Comparison of ENCODE assay signal across 17 mouse cellular contexts in genomic region chr8:78770584-78770983, GRCm38 (mm10).
"Had no signal": no experiment of that assay in that cellular context is flagged by ENCODE, and none has a peak within 500 bp of the region (broad histone marks: within the 10 kb centered on the region; RNA-seq: fewer than 3 reads in every experiment).

No protein-coding gene starts in this region.

- H3K27me3 ChIP-seq: lung, embryonic 15.5 days; midbrain, embryonic 12.5 days; neural tube, embryonic 13.5 days; neural tube, embryonic 15.5 days had no signal

- H3K9me3 ChIP-seq: lung, embryonic 15.5 days; midbrain, embryonic 10.5 days; midbrain, embryonic 12.5 days; neural tube, embryonic 13.5 days; neural tube, embryonic 15.5 days had no signal

- H3K36me3 ChIP-seq: lung, embryonic 15.5 days; midbrain, embryonic 10.5 days; midbrain, embryonic 12.5 days; neural tube, embryonic 13.5 days; neural tube, embryonic 15.5 days had no signal

- H3K9ac ChIP-seq: liver, embryonic 14.5 days; lung, embryonic 15.5 days; midbrain, embryonic 12.5 days; neural tube, embryonic 13.5 days; neural tube, embryonic 15.5 days had no signal

- H3K4me1 ChIP-seq: lung, embryonic 15.5 days; midbrain, embryonic 10.5 days; midbrain, embryonic 12.5 days; neural tube, embryonic 13.5 days; neural tube, embryonic 15.5 days had no signal

- H3K4me2 ChIP-seq: midbrain, embryonic 12.5 days; neural tube, embryonic 13.5 days; neural tube, embryonic 15.5 days had no signal

- H3K27ac ChIP-seq: liver, embryonic 14.5 days; midbrain, embryonic 10.5 days; midbrain, embryonic 12.5 days; neural tube, embryonic 13.5 days; neural tube, embryonic 15.5 days had no signal

- ATAC-seq: midbrain, embryonic 16.5 days had no signal

- DNase-seq: lung, postnatal 4 days; midbrain, embryonic 14.5 days; retina, postnatal 1 day; right cerebral cortex, adult 18-20 months; right cerebral cortex, postnatal 25 days; right cerebral cortex, postnatal 4 days; spleen, adult 18-20 months; thymus, adult 18-20 months; thymus, postnatal 14 days; thymus, postnatal 36 days had no signal

- H3K4me3 ChIP-seq: midbrain, embryonic 10.5 days; midbrain, embryonic 12.5 days; neural tube, embryonic 13.5 days; neural tube, embryonic 15.5 days had no signal
